Mouse (Mus musculus): Measurements from ENCODE around the gene Pde10a. TPM values are rescaled to one million over a fixed set of nuclear protein-coding genes. Genes with fewer than 3 reads are reported as not detected.
A peak's percentile ranks its signal among the peaks of the same experiment; 100 is the strongest.

Pde10a gene
- polyA plus RNA-seq, 1 experiment: 2.4 TPM

DNA sequence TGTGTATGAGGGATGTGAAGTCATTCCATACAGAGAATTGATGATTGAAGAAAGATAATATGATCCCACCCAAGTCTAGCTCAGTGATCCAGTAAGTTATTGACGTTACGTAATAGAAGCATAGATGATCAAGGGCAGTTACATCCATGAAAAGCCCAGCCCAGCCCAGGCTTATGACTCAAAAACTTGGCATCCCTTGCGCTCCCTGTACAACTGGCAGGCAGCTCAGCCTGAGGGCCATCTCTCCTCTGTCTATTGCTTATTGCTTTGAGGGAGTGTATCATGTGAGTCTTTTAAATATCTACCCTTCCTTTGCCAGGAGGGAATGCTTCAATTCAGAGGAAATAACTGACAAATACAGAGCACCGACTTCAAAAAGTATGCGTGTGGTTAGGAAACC is 232.4 kb downstream of the Pde10a start:
- DNase-seq (ENCODE audit: low spot score): no peak

DNA sequence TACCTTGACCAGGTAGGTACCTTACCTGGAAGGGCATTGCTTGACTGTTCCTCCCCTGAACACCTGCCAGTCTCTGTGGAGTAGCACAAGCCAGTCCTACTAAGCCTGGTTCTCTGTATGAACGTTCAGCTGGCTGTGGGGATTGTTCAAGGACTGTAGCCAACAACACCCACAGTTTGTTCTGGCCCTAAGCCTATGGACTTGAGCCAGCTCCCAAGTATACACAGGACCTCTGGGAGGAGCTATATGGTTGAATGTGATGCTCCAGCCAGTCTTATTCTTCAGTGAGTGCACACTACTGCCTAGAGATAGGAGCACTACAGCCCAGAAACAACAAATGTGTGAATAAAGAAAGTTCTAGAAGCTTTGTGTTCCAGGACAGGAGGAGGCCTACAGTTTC is 238.1 kb downstream of the Pde10a start:
- no peak for DNase-seq (ENCODE audit: low spot score)

DNA sequence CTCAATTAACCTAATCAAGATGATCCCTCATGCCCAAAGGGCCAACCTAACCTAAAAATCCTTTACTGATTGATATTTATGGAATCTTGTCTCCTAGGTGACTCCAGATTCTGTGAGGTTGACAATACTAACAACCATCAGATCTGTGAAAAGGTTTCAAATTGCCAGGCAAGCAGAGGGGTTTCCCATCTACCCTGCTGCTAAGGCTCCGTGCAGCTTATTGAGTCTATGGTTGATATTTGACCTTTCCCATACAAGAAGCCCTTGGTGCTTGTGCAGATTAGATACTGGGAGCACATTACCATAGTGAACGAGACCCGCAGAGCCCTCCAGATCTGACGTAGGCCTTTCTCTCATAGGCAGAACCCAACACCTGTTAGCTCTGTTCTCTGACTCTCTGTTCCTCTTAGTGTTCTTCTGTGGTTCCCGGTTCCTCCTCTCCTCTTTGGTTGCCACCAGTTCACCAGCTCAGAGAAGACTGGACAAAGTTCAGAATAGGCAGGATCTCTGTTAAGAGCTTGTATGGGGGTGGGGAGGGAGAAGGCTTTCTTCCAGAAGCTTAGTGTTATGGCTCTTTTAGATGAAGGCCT is 240.9 kb downstream of the Pde10a start:
- no peak for DNase-seq (ENCODE audit: low spot score)

DNA sequence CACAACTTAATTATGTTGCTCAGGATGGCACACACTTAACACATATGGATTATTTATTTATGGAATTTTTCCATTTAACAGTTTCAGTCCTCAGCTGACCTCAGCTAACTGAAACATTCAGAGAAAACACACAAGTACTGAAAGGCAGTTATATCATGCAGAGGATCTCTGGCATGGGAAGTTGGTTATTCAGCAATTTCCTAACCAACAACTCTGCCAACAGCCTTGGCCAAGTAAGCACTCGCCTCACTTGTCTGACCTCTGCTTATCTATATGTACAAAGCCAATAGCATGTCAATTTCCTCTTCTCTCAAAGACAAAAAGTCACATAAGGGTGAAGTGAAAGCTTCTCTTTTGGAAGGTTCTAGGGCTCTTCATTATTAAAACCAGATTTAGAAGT is 244.0 kb downstream of the Pde10a start:
- DNase-seq (ENCODE audit: low spot score): no peak

DNA sequence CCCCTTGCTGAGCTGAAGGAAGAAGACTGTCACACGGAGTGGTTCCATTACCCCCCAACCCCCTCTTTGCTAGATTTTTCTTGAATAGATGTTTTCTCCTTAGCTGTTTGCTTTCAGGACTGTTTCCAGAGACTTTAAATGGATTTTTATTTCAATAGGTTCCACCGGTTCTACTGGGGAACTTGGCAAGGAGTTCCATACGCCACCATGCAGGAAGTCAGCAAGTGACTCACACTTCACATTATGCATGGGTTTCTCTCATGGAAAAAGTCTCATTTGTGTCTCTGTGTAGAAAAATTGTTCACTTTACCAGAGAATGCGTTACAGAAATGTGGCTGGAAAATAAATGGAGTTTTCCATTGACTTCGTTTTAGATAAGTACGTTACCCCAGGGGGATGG is 248.2 kb downstream of the Pde10a start:
- DNase-seq (ENCODE audit: low spot score): no peak

DNA sequence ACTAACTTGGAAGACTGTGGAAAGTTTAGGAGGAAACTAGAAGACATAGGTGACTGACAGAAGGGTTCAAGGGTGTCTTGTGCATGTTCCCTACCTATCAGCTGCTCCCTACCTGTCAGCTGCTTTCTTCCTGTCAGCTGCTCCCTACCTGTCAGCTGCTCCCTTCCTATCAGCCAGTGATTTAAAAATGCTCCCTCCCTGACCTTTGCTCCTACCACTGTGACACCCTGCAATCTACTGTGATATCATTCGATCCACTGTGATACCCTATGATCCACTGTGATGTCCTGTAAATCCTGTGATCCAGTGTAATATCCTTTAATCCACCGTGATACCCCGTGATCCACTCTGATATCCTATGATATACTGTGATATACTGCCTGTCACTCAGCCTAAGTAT is 249.1 kb downstream of the Pde10a start:
- DNase-seq (ENCODE audit: low spot score): no peak

DNA sequence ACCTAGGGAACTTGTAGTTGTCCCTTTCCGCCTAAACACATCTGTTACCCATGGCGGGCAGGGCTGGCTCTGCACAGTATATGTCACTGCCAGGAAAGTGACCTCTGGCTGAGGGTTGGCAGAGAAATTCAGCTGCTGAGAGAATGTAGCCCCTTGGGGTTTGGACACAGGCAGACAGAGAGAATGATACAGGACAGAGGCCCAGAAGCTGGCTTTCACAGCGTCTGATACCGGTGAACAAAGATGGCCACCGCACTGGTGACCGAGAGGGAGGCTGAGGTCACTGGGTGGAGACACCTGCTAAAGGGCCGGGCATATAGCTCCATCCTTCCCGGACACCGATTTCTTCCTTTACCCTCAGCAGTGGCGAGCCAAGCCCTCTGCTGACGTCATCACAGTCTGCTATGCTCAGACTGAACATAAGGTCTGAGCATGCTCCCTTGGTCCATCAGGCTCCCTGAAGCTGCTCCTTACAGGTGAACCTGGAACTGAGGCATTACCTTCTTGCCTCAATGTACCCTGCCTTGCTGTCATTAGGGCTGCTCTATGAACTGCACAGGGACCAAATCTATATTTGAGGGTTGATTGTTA is 250.5 kb downstream of the Pde10a start:
- no peak for DNase-seq (ENCODE audit: low spot score)

DNA sequence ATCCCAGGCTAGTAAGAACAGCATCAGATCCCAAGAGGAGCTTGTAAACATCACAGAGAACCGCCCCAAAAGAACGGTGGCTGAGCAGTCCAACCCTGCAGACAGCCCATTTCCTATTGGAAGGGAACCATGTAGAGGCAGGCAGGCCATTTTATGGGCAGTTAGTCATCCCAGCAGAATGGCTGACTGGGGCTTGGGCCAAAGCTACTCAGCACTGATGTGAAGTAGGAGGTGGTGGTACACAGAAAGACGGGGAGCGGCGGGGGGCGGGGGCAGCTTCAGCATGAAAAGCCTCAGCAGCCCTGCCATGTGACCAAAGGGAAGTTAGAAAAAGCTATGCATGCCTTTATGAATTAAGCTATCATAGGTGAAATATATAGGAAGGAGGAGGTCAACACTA is 252.5 kb downstream of the Pde10a start:
- no peak for DNase-seq (ENCODE audit: low spot score)

DNA sequence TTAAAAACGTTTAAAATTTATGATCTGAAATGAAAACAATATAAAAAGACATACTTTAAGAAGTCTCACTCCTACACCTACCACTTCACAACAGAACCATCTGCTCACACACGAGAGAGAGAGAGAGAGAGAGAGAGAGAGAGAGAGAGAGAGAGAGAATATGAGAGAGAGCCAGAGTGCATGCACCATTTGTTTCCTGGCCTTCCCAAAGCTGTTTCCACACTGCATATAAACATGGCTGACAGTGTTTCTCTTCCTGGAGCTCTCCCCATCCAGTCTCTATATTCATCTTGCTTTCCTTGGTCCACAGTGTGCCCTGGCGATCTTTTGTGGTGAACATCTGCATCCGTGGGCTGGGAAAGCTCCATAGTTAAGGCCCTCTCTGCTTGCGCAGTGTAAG is 253.7 kb downstream of the Pde10a start:
- DNase-seq (ENCODE audit: low spot score): no peak

DNA sequence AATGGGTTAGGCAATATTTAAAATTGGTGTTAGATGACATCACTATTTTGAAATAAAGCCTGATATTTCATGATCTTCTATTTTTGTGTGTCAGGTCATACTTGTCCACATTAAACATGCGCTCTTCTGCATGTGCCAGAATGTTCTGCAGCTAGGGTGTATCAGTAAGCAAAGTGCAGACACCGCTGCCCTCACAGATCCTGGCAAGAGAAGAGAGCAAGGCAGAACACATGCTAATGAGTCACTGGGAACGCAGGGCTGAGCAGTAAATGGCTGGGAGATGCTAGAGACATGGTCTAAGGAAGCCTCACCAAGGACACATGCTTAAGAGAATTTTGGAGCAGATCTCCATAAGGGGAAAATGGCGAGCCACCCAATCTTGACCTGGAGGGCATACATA is 255.3 kb downstream of the Pde10a start:
- DNase-seq (ENCODE audit: low spot score): no peak

DNA sequence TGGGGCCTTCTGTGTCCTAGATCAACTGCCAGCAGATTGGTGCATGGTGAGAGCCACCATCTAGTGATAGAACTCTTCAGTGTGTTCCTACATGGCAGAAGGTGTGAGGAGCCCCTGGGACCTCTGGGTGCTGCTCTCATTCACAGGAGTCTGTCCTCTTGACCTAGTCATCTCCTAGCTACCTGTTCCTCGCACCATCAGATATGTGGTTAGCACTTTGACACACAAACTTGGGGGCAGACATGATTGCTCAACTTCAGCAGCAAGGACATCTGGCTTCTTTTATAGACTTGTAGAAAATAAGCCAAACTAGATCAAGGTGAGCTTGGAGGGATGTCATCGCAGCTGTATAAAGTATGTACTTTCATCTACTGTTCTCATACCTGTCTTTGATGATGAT is 255.9 kb downstream of the Pde10a start:
- no peak for DNase-seq (ENCODE audit: low spot score)

DNA sequence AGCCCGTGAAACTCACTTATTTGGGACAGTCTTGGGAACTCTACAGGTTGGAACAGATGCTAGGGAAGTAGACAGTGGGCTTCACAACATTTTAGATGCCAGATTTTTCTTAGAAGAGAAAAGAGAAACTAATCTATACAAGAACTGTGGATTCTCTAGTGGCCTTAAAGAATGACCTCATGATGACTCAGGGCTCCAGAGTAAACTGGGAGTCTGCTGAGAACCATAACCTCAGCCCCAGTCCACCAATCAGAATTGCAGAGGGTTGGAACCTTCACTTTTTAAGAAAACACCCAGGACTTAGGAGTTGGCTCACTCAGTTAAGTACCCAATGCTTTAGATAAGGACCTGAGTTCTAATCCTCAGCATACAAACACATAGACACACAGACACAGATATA is 256.4 kb downstream of the Pde10a start:
- no peak for DNase-seq (ENCODE audit: low spot score)

DNA sequence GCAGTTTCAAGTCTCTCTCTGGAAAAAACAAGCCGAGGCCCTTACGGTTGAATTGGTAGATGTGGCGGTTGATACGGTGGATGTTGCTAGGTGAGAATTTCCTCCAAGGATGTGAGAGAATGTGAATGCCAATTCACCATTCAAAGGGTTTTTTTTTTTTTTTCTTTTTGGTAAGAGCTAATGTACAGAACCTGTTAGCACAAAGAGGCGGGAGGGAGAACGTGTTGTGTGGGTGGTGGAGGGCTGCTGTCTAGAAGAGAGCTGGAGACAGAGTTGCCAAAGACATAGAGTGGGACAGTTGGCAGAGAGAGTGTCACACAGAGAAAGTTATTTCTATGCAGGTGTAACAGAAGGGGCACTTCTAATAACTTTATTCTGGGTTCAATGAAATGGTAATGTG is 260.7 kb downstream of the Pde10a start:
- no peak for DNase-seq (ENCODE audit: low spot score)

DNA sequence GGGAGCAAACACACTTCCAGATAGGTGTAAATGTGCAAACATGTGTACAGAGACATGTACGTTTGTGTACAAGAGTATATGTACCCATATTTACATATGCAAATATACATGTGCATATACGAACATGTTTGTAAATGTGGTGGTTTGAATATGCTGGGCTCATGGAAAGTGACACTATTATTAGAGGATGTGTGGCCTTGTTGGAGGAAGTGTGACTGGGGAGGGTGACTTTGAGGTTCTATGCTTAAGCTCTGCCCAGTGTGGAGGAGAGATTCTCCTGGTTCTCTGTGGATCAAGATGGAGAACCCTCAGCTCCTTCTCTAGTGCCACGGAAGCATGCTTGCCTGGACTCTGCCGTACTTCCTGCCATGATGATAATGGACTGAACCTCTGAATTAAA is 261.3 kb downstream of the Pde10a start:
- DNase-seq (ENCODE audit: low spot score): no peak

DNA sequence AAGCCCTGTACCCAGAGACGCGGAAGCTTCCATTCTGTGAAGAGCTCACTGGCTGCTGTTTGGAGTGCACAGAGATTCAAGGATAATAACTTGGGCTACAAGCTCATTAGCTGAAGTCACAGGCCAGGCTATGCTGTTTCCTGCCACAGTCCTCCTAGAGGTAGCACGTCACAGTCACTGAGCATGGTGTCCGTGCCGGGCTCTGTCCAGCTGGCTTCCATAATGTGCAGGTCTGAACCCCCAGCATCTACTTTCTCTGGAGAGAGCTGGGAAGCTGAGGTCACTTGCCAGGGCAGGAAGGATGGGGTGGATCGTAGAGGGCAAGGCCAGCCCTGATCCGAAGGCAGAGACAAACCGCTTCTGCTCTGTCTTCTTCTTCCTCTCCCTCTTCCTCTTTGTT is 262.6 kb downstream of the Pde10a start:
- no peak for DNase-seq (ENCODE audit: low spot score)

DNA sequence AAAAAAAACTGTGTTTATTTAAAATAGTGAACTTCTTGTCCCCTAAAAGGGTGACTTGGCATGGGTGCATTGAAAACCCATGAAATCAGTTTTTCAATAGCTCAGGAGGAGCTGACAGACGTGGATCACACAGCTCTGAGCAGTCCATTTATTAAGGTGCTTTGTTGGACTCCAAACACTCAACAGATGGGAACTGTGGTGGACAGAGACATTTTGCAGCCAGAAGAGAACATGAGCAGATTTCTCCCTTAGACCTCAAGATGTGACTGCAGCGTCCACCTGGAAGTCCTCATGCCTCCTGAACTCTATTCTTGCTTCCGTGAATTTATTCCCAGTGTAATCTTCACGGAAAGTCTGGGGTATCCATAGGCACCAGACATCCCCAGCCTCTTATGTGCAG is 266.4 kb downstream of the Pde10a start:
- no peak for DNase-seq (ENCODE audit: low spot score)

DNA sequence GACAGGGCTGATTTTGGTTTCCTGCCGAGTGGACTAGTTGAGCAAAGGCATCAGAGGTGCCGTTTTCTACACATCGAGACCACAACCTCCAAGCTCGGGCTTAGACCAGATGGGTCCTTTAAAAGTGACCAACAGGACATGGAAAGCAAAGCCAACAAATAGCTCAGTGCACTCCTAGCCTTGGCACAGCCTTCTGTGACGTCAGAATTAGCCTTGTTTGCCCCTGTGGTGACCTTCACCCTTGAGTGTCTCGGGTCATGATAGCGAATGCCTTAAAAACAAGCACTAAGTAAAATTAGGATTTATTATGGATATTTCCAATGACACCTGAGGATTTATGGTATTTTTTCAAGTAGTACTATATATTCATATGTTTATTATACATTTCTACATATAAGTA is 267.4 kb downstream of the Pde10a start:
- DNase-seq (ENCODE audit: low spot score): no peak

DNA sequence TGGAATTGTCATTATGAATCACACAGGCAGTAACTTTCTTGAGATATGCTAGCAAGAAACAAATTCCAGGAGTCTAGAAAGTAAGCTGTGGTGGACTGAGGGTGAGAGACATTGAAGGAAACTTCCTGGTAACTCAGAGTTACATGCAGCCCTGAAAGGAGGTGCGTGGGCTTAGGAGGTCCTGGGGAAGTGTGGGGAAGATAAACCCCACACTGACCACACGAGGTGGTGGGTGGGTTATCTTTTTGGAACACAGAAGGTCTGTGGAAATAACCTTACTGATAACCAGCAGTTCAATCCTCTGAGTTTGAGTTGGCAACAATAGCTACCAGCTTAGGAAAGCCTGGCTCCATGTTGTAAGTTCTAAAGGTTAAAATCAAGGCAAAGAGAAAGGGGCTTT is 272.5 kb downstream of the Pde10a start:
- DNase-seq (ENCODE audit: low spot score): no peak

DNA sequence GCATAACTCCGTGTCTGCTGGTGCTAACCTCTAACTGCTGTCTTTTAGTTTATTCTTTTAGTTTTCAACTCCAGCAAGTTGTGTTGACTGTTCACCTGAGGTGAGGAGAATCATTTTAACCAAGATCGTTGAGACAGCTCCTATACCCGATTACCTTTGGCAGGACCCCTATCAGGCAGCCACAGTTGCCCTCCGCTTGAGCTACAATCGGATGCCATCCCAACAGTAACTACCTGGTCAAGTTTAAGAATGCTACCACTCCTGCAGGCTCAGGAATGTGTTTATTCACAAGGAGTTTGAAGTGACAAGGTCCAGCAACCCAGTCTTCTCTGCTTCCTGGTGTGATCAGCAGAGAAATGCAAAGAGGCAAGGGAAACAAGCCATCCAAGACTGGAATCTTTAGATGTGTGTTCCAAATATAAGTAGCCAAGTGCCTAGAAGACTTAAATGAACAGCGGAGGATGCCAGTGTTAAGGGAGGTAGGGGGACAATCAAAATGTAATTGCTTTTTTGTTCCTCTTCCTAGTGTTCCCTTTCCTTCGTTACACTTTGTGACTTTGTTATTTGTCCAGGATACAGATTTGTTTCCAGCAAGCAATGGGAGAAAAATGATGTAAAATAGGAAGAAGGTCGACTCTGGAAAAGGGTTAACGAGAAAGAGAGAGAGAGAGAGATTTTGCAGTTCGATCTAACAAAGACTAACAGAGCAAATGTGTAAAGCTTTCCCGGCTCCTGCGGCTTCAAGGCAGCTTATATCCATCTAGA is 273.5 kb downstream of the Pde10a start:
- DNase-seq (ENCODE audit: low spot score): no peak

DNA sequence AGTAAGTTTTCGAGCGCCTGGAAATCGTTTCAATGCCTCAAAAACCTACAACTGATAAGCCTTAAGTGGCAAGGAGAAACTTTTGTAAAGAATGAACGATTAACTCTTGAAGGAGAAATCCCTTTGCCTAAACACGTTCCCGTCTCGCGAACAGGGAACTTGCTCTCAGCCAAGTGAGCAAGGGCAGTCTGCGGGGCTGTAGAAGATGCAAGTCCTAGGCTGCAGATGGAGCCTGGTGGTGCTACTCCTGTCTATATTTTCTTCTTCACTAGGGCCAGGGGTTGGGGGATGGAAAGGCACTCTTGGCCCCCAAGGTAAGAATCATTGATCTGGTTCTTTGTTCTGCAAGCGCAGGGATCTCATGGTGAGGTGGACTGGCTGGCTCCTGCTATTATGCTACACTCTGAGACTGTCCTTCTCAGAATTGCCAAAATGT is 274.1 kb downstream of the Pde10a start:
- DNase-seq (ENCODE audit: low spot score): no peak

DNA sequence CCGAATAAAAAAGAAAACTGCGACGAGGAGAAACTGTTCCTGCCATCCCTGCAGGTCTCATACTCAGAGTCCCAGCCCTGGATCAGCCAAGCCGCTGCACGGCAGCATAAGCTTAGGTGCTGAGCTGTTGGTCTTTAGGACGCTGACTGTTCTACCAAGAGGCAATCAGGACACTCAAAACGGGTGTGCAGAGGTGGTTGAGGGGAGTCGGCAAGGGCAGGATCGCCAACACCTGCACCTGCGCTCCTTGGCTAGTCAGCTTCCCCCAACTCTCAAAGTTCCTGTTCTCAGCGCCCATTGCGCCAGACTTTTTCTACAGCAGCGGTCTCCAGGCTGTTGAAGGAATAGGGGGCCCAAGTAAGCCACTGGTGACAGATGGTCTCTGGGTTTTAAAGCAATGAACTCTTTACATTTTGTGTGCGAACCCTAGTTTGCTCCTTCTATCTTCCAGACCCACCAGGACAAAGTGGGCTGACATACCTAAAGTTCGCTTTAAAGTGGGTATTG is 274.8 kb downstream of the Pde10a start:
- no peak for DNase-seq (ENCODE audit: low spot score)

DNA sequence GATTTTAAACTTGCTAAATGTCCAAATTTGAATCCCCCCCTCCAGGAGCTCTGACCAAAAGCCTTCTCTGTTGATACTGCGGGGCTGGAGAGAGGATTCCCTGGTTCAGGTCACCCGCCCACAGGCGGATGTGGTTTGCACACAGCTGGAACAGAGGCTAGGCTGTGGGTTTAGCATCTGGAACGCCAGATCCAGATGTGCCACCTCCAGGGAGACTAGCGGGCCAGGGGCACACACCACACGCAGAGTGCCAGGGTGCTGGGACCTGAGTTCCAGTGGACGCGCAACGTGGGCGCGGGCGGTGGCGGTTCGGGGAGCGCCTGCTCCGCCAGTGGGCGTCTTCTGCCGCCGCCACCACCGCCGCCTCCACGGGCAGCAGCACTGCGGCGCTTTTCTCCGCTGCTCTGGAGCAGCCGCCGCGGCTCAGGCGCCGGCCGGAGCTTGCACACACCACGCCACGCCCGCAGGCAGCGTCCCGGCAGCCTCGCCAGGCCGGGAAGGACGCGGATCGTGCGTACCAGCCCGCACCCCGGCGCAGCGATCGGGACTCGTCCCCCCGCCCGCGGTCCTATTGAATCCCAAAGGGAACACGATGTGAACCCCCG is 275.4 kb downstream of the Pde10a start:
- peak; percentile 55 for DNase-seq (ENCODE audit: low spot score)
